Mouse (Mus musculus) testis, adult 2 months (tissue): Measurements from ENCODE around the gene Rpl37.

Experiments
- CTCF ChIP-seq: fragments of 200-500 bp; IDR thresholded peaks from 2 replicates; pipeline ENCODE4 v1.5.1; 2012; ENCODE audit warnings: low read depth, mild to moderate bottlenecking, inconsistent platforms, low read length, moderate library complexity; ENCODE audit not compliant: control insufficient read depth, insufficient read depth, insufficient replicate concordance
- POLR2A ChIP-seq: fragments of 200-500 bp; IDR thresholded peaks from 2 replicates; pipeline ENCODE4 v1.6.1; 2012; ENCODE audit warnings: low read depth, mild to moderate bottlenecking, inconsistent platforms, low read length, moderate library complexity; ENCODE audit not compliant: control insufficient read depth

GRCm38 (mm10) chr15:5133301-5133700 is 16.9 kb downstream of the Rpl37 start:
- TF ChIP-seq CTCF (no peak), POLR2A (no peak)
